Mouse (Mus musculus) granulocyte monocyte progenitor cell, adult 5-6 weeks (primary cell): ENCODE data around the gene Apod. TPM values are rescaled to one million over a fixed set of nuclear protein-coding genes. Genes with fewer than 3 reads are reported as not detected.
"Not testable (repeated sequence)": the region's sequence is repeated elsewhere in the genome, so short reads cannot be mapped to it uniquely, and the experiment has no call there.

Experiments used
- ATAC-seq: replicated peaks from 2 replicates; pipeline ENCODE4 v1.8.0; 2016; ENCODE audit warnings: mild to moderate bottlenecking, moderate TSS enrichment, inconsistent platforms; ENCODE audit not compliant: poor library complexity, severe bottlenecking
- total RNA-seq, 2 experiments: library from RNA; stranded (forward) in 1 of 2; stranded (reverse) in 1 of 2; fragments of 200-712, 200-1000 nt in 1 of 2; fragments of >200 nt in 1 of 2; fragmentation: Nextera tagmentation in 1 of 2; gene quantifications; 2 replicates each; pipeline ENCODE4 v1.2.3; 2014 to 2017

Gene Apod
- total RNA-seq (2014; fragmentation: Nextera tagmentation) (not detected in 2 replicates), total RNA-seq (2017) (not detected in 2 replicates)

- ATAC-seq: no peak
These were observed at the start of gene Apod for GRCm38 (mm10) chr16:31314497-31315233. Gene Apod (minus strand): TSS chr16:31314808.

GRCm38 (mm10) chr16:31363685-31364436 is 49.3 kb upstream of the Apod start:
- no peak for ATAC-seq

DNA sequence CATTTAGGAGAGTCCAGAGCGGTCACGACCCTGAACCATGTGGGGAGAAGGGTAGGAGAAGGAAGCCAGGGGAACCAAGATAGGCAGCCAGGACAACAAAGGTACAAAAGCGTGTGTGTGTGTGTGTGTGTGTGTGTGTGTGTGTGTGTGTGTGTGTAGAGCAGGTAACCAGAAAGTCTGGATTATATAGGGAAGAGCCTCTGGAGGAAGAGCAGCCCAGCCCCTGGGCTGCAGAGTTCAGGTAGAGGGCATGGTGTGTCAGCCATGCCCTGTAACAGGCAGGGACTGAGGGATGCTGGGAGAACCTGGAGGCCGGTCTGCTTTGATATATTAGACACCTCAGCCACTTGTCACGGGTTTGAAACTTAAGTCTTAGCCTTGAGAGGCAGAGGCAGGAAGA is 44.9 kb upstream of the Apod start:
- ATAC-seq: no peak

DNA sequence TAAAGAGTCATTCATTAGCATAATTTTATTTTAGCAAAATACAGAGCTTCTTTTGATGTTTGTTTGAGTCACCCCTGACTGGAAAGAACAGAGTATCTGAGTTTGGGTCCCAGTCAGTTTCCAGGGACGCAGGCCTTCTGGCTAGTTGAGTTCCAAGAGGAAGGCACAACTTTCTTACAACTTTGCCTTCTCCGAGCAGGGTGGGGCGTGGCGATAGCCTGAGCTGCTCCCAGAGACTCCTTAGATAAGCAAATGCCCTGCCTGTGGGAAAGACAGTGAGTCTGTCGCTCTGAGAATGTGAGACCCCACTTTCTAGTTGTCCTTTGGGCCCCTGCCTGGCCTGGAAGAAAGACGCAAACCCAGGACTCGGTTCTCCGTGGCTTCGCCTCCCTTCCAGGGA is 44.4 kb upstream of the Apod start:
- no peak for ATAC-seq

DNA sequence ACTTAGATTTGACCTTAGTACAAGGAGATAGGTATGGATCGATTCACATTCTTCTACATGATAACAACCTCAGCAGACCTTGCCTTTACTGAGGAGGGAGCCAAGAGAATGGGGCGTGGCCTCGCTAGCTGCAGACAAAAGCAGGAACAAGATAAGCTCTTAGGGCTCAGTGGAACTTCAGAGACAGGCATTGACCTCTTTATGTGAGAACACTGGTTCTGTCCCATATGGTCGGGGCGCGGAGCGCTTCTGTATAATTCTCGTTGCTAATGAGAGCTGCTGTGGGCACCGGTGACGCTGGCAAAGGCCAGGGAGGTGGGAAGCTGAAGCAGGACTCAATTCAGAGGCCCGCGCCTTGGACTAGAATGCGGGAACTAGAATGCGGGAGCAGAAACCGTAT is 44.0 kb upstream of the Apod start:
- no peak for ATAC-seq

DNA sequence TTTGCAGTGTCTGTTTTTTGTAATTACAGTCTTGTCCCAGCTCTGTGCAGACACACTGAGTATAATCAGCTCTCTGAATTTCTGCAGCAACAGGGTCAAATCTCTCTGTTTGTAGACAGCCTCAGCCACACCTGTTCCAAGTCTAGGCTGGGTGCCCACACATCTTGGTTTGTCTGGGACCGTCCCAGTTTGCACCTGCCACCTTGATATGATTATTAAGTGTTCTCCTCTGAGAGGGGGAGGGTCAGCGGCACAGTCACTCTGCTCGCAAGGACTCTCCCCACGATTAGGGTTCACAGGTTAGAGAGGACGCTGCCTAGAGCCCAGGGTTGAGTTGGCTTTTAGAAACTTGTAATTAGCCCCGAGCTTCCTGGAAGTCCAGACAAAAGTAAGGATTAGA is 41.3 kb upstream of the Apod start:
- ATAC-seq: no peak

DNA sequence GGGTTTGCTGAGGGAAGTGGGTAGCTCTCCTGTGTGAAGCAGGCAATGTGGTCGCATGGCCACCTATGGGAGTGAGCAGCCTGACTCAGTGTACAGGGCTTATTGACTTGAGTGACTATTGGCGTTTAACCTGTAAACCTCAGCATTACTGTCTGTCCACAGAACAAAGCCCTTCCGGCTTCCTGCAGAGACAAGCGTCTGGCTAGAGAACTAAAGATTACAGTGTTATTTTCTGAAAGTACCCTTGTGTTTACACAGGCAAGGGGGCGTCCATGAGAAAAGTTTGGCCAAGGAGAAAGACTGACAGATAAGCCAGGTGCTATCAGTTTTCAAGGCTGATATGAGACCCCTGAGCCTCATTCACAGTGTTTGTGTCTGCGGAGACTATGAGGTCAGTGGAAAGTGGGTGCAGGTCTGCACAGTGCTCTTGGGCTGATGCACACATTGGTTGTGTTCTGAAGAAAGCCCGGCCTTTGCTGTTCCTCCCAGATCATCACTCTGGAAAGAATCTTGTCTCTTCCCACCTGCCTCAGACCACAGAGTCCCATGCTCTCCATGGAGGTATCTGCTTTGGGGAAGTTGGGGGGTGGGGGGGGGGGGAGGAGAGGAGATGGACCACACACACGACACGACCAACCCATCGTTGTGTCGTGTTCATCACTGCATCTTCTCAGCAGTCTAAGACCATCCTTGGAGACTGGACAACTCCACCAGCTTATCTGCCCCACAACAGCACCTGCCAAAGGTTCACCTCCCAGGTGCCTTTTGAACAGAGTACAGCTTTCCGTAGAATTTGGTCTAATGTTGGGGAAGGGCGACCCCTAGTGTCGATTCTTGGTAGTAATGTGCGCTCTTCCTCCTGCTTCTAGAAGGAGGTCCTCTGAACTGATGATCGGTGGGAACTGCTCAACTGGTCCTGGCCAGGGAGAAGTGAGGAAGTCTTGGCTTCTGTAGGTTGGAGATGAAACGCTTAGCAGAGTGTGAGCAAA is 40.0 kb upstream of the Apod start:
- peak; percentile 73 for ATAC-seq

- peak; percentile 68 for ATAC-seq
These were observed 38.4 kb upstream of the Apod start for GRCm38 (mm10) chr16:31352996-31353395.

DNA sequence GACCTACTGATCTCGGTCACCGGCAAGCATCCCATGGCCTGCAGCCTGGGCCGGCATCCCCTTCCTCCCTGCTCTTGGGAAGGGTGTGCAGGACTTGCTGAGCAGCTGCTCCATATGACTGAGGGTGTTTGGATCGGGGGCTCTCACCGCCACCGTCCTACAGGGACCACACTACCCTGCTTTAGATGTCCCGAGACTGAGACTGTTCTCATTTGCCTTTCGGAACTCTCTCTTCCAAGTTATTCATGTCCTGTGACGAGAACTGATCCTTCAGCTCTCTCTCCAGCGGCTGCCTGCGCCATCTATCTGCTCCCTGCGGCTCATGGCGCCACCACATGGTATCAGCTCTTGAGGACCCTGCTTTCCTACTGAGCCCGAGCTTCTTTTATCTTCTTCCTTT is 33.0 kb upstream of the Apod start:
- no peak; the same call in 1 of the 2 replicates for ATAC-seq

DNA sequence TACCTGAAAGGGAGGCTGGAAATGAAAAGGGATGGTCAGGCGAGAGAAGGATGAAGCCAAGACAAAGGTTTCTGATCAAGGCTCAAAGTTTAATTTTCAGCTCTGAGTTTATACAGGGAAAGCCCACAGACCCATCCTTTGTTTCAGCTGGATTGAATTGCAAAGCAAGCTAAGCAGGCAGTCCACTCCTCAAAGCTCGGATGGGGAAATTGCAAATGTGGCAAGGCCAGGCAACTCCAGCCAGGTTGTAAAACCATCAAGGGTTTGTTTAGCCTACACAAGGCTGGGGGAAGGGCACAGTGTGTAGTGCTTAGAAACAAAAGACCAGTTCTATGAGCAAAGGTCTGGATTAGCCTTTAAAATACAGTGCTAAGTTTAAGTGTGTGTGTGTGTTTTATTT is 28.4 kb upstream of the Apod start:
- no peak for ATAC-seq

DNA sequence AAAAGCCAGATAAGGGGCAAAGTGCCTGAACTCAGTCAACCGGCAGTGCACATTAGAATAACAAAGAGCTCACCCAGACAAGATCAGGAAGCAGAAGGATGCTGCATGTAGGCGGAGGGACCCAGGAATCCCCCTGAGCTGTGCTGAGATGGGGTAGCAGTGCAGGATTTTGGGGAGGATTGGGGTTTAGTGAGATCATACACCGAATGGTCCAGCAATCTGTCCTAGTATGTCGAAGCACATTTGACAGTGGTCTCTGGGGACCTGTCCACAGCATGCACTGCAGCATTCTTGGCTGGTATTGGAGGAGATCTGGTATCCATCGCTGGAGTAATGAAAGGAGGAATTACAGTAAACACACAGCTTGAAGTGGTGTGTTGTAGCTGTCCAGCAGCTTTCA is 27.9 kb upstream of the Apod start:
- no peak for ATAC-seq

GRCm38 (mm10) chr16:31339332-31339731 is 24.7 kb upstream of the Apod start:
- no peak for ATAC-seq

- no peak for ATAC-seq
These were observed 23.3 kb upstream of the Apod start for GRCm38 (mm10) chr16:31337956-31338355.

- no peak for ATAC-seq
These were observed 20.2 kb upstream of the Apod start for GRCm38 (mm10) chr16:31334796-31335195.

DNA sequence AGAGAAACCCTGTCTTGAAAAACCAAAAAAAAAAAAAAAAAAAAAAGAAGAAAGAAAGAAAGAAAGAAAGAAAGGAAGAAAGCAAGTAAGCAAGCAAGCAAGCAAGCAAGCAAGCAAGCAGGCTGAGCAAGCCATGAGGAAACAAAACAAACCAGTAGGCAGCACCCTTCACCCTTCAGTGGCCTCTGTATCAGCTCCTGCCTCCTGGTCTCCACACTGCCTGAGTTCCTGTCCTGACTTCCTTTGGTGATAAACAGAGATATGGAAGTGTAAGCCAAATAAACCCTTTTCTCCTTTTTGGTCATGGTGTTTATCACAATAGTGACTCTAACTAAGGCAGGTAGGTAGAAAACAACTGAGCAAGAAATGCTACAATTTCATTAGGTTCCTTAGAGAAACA is 18.0 kb upstream of the Apod start:
- no peak for ATAC-seq

GRCm38 (mm10) chr16:31330970-31331369 is 16.4 kb upstream of the Apod start:
- not testable (repeated sequence) for ATAC-seq

DNA sequence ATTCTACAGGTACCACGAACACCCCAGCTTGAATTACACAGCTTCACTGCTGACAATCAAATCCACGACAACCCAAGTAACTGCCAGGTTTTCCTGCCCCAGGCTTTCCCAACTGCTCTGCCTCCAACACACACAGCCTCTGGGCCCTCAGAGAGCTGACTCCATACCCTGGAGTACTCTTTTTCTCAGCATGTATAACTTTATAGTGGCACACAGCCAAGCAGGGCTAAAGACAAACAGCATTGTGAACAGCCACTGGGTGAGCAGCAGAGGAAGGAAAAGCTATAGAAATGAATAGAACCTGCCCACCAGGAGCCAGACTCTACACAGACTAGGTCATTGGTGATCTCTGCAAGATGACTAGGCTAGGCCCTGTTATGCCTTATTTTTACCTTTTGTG is 15.1 kb upstream of the Apod start:
- no peak for ATAC-seq

DNA sequence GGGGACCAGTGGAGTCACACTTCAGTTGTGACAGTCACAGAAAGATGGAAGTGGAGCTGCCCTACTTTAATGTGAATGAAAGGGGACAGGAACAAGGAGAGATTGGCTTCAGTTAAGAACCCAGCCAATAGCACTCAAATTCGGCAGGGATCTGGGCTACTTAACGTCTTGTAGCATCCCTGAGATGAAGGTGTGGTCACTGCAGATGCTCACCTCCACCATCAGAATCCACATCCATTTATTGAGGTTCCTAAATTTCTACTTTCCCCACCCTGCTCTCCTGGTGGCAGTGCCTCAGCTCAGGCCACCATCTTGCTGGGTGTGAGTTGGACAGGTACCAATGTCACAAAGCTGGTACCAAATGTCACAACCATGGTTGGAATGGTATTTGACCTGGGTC is 13.3 kb upstream of the Apod start:
- no peak for ATAC-seq

DNA sequence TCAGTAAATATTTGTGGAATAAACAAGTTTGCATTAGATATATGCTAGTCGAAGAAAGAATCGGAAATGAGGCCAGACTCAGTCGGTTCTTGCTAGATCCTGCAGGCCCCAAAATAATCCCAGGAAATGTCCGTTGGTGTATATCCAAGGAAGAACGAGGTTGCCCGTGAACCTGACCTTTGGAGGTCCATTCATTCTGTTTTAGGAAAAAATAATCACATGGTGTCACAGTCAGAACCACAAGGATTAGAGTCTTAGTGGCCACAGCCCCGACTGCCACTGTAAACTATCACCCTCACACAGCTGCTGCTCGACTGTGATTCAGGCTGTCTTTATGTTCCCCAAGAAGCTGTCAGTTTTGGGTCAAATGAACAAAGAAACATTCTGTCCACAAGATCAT is 12.8 kb upstream of the Apod start:
- no peak for ATAC-seq

- ATAC-seq: no peak
These were observed 12.1 kb upstream of the Apod start for GRCm38 (mm10) chr16:31326679-31327078.

DNA sequence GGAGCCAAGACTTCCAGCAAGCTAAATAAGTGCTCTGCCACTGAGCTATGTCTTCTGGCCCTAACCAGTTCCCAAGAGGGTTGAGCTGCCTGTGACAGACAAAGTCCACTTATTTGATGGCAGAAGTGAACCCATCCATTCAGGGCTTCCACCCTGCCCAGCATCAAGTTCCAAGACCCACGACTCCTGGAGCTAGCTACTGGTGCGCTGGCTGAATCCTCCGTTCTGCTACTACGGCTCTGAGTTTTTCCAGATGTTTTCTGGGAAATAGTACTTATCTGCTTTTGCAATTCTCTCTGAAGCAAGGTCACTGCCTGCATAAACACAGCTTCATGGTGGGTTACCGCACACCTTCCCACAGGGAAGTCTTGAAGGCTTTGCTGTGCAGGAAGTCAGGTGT is 11.4 kb upstream of the Apod start:
- ATAC-seq: no peak
